Mouse (Mus musculus): ENCODE results near the gene Dock6. TPM values are rescaled to one million over a fixed set of nuclear protein-coding genes. Genes with fewer than 3 reads are reported as not detected.
A peak's percentile ranks its signal among the peaks of the same experiment; 100 is the strongest.

The Dock6 gene
- total and polyA plus RNA-seq, 2 experiments from 2014 or later, result 8.3 to 15.2 TPM

GRCm38 (mm10) chr9:21823957-21824356 is 28.5 kb downstream of the Dock6 start:
- 75% methylated on average over 4 of the region's 4 CpGs for WGBS
- H3K36me3 ChIP-seq (ENCODE audit: insufficient read depth), result no peaks in the 10 kb centered on the region
- H3K4me1 ChIP-seq (ENCODE audit: insufficient read depth), result no peaks in the 10 kb centered on the region
- H3K27me3 ChIP-seq (ENCODE audit: insufficient read depth, low read length), result no peaks in the 10 kb centered on the region
- no peaks in the 10 kb centered on the region for H3K9me3 ChIP-seq (ENCODE audit: low read length)
- H3K4me2 ChIP-seq (ENCODE audit: low read depth), result no peak overlapping the region
- H3K4me3 ChIP-seq (ENCODE audit: low read depth, low read length), result no peak overlapping the region
- ATAC-seq (no peak), DNase-seq (no peak)
- H3K27ac ChIP-seq (ENCODE audit: low read depth, low read length), result no peak overlapping the region
- no peak overlapping the region for H3K9ac ChIP-seq
- TF ChIP-seq CTCF (IDR thresholded peaks at IDR 0.05; ENCODE audit: low read depth), result no peak

DNA sequence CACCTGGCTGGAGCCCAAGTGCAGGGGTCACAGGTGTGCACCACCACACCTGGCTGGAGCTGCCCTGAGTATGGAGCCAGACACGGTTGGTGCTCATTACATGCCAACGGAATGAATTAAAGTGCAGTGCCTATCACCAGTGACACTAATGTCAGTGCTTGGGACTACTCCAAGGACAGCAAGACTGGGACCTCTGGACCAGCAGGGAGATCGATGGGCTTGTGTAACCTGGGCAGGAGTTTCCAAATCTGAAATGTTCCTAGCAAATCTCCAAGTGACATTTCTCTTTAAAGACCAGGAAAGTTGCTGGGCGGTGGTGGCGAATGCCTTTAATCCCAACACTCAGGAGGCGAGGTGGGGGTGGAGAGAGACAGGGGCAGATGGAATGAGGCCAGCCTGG is 29.7 kb downstream of the Dock6 start:
- 77% methylated on average over 6 of the region's 6 CpGs for WGBS
- no peaks in the 10 kb centered on the region for H3K9me3 ChIP-seq (ENCODE audit: low read length)
- H3K4me3 ChIP-seq (ENCODE audit: low read depth, low read length), result no peak overlapping the region
- H3K4me1 ChIP-seq (ENCODE audit: insufficient read depth), result no peaks in the 10 kb centered on the region
- H3K36me3 ChIP-seq (ENCODE audit: insufficient read depth), result no peaks in the 10 kb centered on the region
- no peak for ATAC-seq
- no peak overlapping the region for H3K27ac ChIP-seq (ENCODE audit: low read depth, low read length)
- no peaks in the 10 kb centered on the region for H3K27me3 ChIP-seq (ENCODE audit: insufficient read depth, low read length)
- DNase-seq, result no peak
- no peak overlapping the region for H3K4me2 ChIP-seq (ENCODE audit: low read depth)
- TF ChIP-seq CTCF (IDR thresholded peaks at IDR 0.05; ENCODE audit: low read depth), result no peak
- no peak overlapping the region for H3K9ac ChIP-seq

DNA sequence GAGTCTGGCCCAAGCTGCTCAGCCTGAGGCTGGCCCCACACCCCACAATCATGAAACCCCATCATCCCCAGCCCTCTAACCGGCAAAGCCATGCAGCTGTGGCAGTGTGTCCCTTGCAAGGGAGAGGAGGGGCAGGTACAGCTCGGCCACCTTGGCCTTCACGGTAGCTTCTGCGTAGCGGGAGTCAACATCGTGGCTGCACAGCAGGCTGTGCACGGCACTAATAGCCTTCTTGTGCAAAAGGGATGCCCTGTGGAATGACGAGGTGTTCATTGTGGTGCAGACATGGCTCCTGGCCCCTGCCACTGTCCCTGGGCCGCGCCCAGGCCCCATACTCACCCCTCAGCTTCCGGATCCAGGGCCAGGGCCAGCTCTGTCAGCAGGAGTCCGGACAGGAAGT is 32.3 kb downstream of the Dock6 start:
- TF ChIP-seq CTCF (IDR thresholded peaks at IDR 0.05; ENCODE audit: low read depth), result no peak
- 91% methylated on average over 12 of the region's 12 CpGs for WGBS
- Histone ChIP-seq H3K4me1 (ENCODE audit: insufficient read depth) (no peaks in the 10 kb centered on the region), H3K27me3 (ENCODE audit: insufficient read depth, low read length) (no peaks in the 10 kb centered on the region), H3K4me2 (ENCODE audit: low read depth) (no peak overlapping the region), H3K4me3 (ENCODE audit: low read depth, low read length) (no peak overlapping the region), H3K9ac (no peak overlapping the region), H3K27ac (ENCODE audit: low read depth, low read length) (peak overlapping the region; percentile 82), H3K9me3 (ENCODE audit: low read length) (no peaks in the 10 kb centered on the region), H3K36me3 (ENCODE audit: insufficient read depth) (no peaks in the 10 kb centered on the region)
- ATAC-seq (no peak), DNase-seq (no peak)

DNA sequence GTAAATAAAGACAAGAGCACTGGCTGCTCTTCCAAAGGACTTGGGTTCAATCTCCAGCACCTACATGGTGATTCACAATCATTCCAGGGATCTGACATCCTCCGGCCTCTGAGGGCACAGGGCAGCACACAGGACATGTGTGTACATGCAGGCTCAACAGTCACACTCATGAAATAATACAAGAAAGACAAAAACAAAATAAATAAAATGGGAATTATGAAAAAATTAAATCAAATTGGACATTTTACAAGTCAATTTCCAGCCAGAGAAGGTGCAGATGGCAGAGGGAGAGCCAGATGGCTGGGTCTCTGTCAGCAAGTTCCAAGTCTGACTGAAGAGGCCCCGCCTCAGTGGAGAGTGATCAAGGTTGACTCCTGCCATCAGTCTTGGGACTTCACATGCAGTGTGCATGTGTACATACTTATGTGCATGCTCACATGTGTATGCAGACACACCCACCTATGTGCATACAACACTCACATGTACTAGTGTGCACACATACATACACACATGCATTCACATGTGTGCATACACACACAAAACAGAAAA is 33.2 kb downstream of the Dock6 start:
- 73% methylated on average over 2 of the region's 2 CpGs for WGBS

DNA sequence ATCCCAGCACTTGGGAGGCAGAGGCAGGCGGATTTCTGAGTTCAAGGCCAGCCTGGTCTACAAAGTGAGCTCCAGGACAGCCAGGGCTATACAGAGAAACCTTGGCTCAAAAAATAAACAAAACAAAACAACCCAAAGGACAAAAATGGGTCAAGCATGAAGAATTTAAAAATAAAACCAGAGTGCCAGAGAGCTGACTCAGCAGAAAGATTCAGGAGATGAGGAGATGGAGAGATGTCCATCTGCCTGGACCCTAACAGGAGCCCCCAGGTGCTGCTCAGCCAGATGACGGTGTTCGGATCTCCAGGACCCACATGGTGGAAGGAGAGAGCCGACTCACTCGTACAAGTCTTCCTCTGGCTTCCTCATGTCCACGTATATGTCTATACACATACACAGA is 33.9 kb downstream of the Dock6 start:
- TF ChIP-seq CTCF (IDR thresholded peaks at IDR 0.05; ENCODE audit: low read depth), result no peak
- no peak overlapping the region for H3K4me3 ChIP-seq (ENCODE audit: low read depth, low read length)
- H3K36me3 ChIP-seq (ENCODE audit: insufficient read depth), result no peaks in the 10 kb centered on the region
- 85% methylated on average over 6 of the region's 6 CpGs for WGBS
- H3K9ac ChIP-seq, result no peak overlapping the region
- ATAC-seq, result no peak
- H3K27ac ChIP-seq (ENCODE audit: low read depth, low read length), result no peak overlapping the region
- no peaks in the 10 kb centered on the region for H3K4me1 ChIP-seq (ENCODE audit: insufficient read depth)
- no peaks in the 10 kb centered on the region for H3K9me3 ChIP-seq (ENCODE audit: low read length)
- no peaks in the 10 kb centered on the region for H3K27me3 ChIP-seq (ENCODE audit: insufficient read depth, low read length)
- no peak for DNase-seq
- H3K4me2 ChIP-seq (ENCODE audit: low read depth), result no peak overlapping the region

More for the DNA sequence above, 33.2 kb downstream of the Dock6 start:
- Histone ChIP-seq H3K4me3 (ENCODE audit: low read depth, low read length) (no peak overlapping the region), H3K4me2 (ENCODE audit: low read depth) (no peak overlapping the region), H3K9ac (no peak overlapping the region), H3K9me3 (ENCODE audit: low read length) (no peaks in the 10 kb centered on the region), H3K27ac (ENCODE audit: low read depth, low read length) (no peak overlapping the region), H3K27me3 (ENCODE audit: insufficient read depth, low read length) (no peaks in the 10 kb centered on the region), H3K36me3 (ENCODE audit: insufficient read depth) (no peaks in the 10 kb centered on the region), H3K4me1 (ENCODE audit: insufficient read depth) (no peaks in the 10 kb centered on the region)
- ATAC-seq, result peak; percentile 87
- TF ChIP-seq CTCF (IDR thresholded peaks at IDR 0.05; ENCODE audit: low read depth), result no peak
- DNase-seq, result peak; percentile 78

- no peaks in the 10 kb centered on the region for H3K36me3 ChIP-seq (ENCODE audit: insufficient read depth)
- no peak overlapping the region for H3K27ac ChIP-seq (ENCODE audit: low read depth, low read length)
- 71% methylated on average over 4 of the region's 4 CpGs for WGBS
- TF ChIP-seq CTCF (IDR thresholded peaks at IDR 0.05; ENCODE audit: low read depth), result no peak
- no peak for DNase-seq
- H3K27me3 ChIP-seq (ENCODE audit: insufficient read depth, low read length), result no peaks in the 10 kb centered on the region
- H3K9me3 ChIP-seq (ENCODE audit: low read length), result no peaks in the 10 kb centered on the region
- H3K9ac ChIP-seq, result no peak overlapping the region
- ATAC-seq, result no peak
- no peak overlapping the region for H3K4me3 ChIP-seq (ENCODE audit: low read depth, low read length)
- H3K4me2 ChIP-seq (ENCODE audit: low read depth), result no peak overlapping the region
- H3K4me1 ChIP-seq (ENCODE audit: insufficient read depth), result no peaks in the 10 kb centered on the region
Measured at GRCm38 (mm10) chr9:21818125-21818524, 34.3 kb downstream of the Dock6 start.

DNA sequence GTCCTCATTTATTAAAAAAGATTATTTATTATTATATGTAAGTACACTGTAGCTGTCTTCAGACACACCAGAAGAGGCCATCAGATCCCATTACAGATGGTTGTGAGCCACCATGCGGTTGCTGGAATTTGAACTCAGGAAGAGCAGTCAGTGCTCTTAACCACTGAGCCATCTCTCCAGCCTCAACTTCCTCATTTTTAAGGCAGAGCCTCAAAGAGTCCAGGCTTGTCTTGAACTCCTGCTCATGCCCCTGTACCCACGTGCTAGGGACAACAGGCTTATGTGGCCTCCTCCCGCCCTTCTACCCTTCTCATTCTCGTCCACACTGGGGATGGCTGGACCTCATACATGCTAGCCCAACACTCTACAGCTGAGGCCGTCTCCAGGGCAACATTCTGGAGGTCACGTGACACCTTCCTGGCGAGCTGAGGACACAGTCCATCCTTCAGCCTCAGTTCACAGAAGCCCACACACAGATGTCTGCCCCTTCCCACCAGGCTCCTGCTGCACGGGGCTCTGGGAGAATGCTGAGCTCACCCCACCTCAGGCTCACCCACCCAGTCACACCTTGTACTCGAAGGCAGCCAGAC is 35.6 kb downstream of the Dock6 start:
- no peak overlapping the region for H3K9ac ChIP-seq
- H3K4me3 ChIP-seq (ENCODE audit: low read depth, low read length), result no peak overlapping the region
- H3K27me3 ChIP-seq (ENCODE audit: insufficient read depth, low read length), result no peaks in the 10 kb centered on the region
- H3K27ac ChIP-seq (ENCODE audit: low read depth, low read length), result no peak overlapping the region
- ATAC-seq (no peak), DNase-seq (no peak)
- H3K4me1 ChIP-seq (ENCODE audit: insufficient read depth), result no peaks in the 10 kb centered on the region
- 74% methylated on average over 9 of the region's 9 CpGs for WGBS
- H3K4me2 ChIP-seq (ENCODE audit: low read depth), result no peak overlapping the region
- H3K36me3 ChIP-seq (ENCODE audit: insufficient read depth), result no peaks in the 10 kb centered on the region
- TF ChIP-seq CTCF (IDR thresholded peaks at IDR 0.05; ENCODE audit: low read depth), result no peak
- H3K9me3 ChIP-seq (ENCODE audit: low read length), result no peaks in the 10 kb centered on the region

Data from forebrain, postnatal 0 days (tissue).